Mouse (Mus musculus) heart, adult 2 months (tissue): Measurements from ENCODE around the gene Trim38.

Source experiments
- CTCF ChIP-seq: fragments of 200-600 bp; IDR thresholded peaks from 2 replicates; pipeline ENCODE4 v1.8.1; 2022; ENCODE audit warnings: antibody characterized with exemption, mild to moderate bottlenecking, moderate library complexity
- EP300 ChIP-seq: fragments of 200-500 bp; IDR thresholded peaks from 2 replicates; pipeline ENCODE4 v1.6.1; 2011; ENCODE audit warnings: low read depth, low read length, control low read depth; ENCODE audit not compliant: insufficient read depth

- TF ChIP-seq EP300 (no peak), CTCF (no peak)
Measured at GRCm38 (mm10) chr13:23743215-23743614, 26.5 kb upstream of the Trim38 start.
